Mouse (Mus musculus) megakaryocyte-erythroid progenitor cell, adult 5-6 weeks (primary cell): Measurements from ENCODE around the gene Mef2a. TPM values are rescaled to one million over a fixed set of nuclear protein-coding genes. Genes with fewer than 3 reads are reported as not detected.

Experiments
- ATAC-seq: replicated peaks from 2 replicates; pipeline ENCODE4 v1.8.0; 2016; ENCODE audit warnings: mild to moderate bottlenecking, inconsistent platforms; ENCODE audit not compliant: severe bottlenecking, poor library complexity, low FRiP score, low TSS enrichment
- total RNA-seq, 2 experiments: library from RNA; stranded (forward) in 1 of 2; stranded (reverse) in 1 of 2; fragments of 200-1000, 215-1000 nt in 1 of 2; fragments of >200 nt in 1 of 2; fragmentation: Nextera tagmentation in 1 of 2; gene quantifications; 2 replicates each; pipeline ENCODE4 v1.2.3; 2014 to 2017

The Mef2a gene
- total RNA-seq (2014; fragmentation: Nextera tagmentation): 19.9 and 22.5 TPM in 2 replicates
- 19.0 and 22.7 TPM in 2 replicates for total RNA-seq (2017)

- peak; percentile 70 for ATAC-seq
These were observed at the start of gene Mef2a for GRCm38 (mm10) chr7:67372729-67373583. Mef2a (minus strand) TSS chr7:67372858.

GRCm38 (mm10) chr7:67421476-67422186, 49.0 kb upstream of the Mef2a start:
- peak; percentile 84 for ATAC-seq

GRCm38 (mm10) chr7:67421088-67421475, 48.4 kb upstream of the Mef2a start:
- no peak for ATAC-seq

DNA sequence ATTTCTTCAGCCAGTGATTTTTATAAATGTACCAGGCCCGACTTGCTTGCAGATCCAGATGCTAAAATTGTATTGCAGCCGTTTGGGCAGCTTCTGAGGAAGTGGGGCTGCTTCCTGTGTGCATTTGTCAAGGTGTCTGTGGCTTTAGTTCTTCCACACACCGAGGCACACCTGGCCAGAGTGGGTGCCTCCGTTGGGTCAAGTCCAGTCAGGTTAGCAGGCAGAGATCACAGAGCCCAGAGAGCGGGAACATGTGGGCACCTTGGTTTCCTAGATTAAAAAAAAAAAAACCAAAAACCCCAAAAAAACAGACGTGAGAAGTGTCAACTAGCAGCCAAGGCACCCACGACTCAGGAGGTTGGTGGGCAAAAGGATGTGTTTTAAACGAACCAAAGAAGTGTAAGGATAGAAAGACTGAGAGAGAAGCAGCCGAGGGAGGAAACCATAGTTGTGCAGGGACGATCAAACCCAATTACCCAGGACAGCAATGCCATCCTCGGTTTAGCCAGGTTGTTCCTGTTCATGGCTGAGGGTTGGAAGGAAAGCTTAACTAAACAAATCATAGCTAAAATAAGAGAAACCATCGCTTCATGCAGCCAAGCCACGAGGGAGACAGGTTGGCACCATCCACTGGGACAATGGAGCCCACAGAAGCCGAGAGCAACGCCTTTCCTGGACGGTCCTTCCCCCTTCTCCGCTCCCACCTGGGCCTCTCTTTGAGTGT, 47.1 kb upstream of the Mef2a start:
- no peak for ATAC-seq

- ATAC-seq: no peak
These were observed 45.5 kb upstream of the Mef2a start for GRCm38 (mm10) chr7:67418122-67418521.

DNA sequence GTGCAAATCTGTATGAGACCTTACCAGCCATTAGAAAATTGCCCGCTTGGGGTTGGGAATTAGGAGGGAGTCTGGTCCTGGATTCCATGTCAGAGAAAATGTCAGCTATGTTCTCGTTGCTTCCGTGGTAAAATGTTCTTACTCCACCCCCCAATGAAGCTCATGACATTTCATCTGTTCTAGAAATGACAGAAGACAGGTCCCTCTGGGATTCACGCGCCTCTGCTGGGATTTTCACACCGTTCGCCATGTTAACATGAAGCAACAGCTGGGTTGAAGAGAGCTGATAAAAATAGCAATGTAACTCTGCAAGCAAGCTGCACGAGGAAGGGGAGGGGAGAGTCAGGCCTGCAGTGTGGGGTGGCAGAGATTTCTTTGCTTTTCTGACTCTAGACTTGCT, 42.1 kb upstream of the Mef2a start:
- ATAC-seq: no peak

DNA sequence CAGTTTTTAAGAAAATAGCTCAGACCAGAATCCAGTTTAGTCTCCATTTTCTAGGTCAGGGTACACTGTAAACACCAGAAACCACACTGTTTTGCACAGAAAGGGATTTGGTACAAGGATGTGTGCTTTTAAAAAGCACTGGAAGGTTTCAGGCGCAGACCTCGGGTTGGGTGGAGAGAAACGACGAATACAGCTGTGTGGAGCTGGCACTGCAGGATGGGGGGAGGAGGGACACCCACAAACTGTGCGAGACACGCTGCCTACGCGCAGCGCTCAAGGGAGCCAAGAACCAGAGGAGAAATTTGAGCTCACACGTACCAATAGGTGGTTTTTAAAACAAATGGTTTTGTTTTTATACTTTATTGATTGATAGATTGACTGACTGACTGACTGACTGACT, 40.0 kb upstream of the Mef2a start:
- ATAC-seq: no peak

DNA sequence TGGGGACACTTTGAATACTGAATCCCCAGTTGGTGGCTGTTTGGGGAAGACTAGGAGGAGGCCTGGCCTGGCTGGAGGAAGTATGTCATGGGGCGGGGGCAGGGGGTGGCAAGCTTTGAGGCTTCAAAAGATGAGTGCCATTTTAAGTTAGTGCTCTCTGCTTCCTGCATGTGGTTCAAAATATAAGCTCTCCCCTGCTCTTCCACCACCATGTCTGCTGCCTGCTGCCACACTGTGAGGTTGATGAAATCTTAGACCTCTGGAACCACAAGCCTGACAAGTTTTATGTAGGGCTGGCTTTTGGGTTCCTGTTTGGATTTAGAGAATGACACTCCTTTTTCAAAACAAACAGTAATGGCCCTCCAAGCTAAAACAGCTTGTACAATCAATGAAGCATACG, 34.4 kb upstream of the Mef2a start:
- ATAC-seq: no peak

DNA sequence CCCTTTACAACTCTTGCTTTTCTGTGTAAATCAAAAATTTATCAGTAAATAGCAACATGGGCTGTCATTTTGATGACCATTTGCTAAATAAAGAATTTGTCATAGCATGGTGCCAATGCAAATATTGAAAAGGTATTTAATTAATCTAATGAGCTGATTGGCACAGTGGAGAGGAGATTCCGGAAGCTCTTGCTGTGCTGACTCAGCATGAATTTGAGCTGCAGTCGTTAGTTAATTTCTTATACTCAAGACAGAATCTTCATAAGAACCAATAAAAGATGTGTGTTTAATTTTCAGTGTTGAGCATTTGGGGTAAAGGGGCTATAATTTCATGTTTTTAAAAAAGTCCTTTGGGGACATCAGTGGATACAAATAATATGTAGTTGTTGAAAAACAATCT, 31.5 kb upstream of the Mef2a start:
- no peak for ATAC-seq

DNA sequence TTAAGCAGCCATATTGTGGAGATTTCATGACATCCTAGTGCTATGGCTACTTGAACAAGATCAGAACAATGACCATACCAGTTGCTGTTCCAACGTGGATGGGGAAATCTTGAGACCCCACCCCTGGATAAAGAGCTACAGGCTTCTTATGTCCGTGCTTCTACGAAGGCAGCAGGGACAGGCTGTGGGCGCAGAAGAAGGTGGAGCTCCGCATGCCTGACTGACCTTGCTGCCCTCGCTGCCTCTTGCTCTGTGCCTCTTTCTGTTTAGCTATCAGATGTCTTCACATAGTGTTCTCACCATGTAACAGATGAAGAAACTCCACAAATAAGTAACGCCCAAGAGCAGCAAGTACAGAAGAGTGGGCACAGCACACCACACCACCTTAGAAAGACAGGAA, 29.7 kb upstream of the Mef2a start:
- ATAC-seq: no peak

GRCm38 (mm10) chr7:67401379-67401778, 28.7 kb upstream of the Mef2a start:
- ATAC-seq: no peak

DNA sequence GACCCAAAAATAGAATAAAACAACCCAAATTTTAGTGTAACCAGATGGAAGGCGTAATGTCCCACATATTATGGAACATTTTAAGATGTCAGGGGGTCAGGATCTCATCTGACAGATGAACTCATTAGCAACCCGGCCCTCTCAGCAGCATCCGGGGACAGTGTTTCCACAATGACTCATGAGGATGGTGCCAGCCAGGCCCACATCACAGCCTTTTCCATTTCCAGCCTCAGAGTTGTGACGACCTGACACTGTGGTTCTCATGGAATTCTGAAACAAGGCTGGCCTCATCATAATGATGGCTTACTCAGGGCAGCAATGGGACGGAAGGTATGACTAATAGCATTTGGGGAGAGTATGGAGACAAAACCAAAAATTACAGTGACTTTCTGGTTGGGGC, 18.1 kb upstream of the Mef2a start:
- ATAC-seq: no peak

DNA sequence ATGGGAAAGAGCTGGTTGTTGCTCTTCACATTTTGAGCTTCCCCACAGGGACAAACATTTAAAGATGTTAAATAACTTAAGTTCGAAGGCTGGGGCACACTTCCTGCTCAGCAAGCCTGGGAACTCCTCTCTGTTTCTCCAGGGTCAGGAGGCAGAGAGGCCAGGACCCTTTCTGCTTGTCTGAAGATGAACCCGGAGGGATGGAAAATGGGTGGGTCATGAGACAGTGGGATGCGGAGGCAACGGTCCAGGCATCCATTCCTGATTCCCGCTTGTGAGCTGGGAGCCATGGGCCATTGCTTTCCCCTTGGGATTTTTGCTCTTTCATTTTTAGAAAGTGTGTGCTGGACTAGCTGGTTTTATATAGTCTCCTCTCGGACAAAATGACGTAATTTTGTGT, 17.4 kb upstream of the Mef2a start:
- no peak for ATAC-seq

DNA sequence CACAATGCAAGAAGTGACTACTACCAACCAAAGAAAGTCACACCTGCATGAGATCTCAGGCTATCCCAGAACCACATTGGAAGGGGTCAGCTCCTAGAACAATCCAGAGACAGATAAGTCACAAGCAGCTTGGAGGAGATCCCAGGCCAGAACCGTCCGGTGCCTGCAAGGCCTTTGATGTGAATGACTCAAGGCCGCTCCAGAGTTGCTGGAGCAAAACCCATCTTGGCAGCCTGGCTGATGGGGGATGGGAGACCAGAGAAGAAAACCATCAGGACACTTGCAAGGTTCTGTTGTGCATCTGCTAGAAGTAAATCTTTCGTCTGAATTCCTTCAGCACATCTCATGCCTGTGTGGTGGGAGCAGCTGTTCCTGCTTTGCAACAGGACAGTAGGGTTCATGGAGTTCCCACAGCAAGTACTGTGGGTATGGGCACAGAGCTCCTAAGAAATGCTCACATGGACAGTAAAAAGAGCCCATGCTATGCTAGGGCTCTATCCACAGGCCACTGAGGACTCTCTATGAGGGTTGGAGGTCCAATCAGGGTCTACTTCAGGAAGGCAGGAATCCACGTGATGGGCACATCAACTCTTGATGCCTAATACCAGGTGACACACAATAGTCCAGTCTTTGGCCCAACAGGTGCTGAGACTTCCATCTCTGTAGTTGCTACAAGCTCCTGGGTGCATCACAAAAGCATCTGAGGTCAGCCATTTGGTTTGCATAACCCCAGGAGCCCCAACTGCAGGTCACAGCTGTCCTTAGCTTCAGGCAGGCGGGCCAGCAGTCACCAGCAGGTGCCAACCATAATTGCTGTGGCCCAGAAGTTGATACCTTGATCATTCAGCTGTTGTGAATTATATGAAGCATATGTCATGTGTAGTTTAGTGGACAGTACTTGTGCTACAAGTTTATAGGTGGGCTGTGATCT, 12.5 kb upstream of the Mef2a start:
- no peak for ATAC-seq

DNA sequence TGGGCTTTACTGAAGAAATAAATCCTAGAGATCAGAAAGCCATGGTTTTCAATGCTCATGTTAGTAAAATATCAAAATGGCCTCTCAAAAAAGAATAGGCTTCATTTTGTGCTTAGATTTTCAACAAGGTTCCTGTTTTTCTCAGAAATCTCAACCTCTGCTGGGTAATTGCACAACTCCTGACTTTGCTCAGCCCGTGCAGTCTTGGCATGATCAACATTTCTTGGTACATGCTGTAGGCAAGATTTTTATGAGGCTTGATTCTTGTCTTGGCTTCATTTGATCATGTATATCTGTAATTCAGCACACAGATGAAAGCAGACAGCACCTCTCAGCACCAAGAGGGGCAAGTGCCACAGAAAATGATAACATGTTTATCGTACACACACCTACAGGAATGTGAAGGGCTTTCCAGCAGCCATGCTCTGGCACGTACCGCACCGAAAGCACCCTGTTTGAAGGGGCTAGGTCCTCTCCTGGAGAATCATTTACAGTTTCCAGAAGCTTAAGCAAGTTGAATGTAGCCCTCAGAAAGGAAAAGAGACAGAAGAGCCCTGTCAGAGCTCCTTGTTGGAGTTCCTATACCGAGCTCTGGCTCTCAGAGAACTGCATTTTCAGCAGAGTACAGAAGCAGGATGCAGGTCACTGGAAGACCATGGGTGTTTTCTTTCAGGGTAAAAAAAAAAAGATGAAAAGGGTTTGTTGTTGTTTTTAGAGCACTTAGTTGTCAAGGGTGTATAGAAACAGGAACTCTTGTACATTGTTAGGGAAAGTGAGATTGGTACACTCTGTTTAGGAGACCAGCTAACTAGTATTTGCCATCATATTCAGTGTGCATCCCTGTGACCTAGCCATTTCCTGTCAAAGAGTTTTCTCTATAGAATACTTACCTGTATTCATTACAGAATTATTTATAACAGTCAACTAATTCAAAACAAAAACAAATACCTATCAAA, 7.8 kb upstream of the Mef2a start:
- ATAC-seq: no peak

DNA sequence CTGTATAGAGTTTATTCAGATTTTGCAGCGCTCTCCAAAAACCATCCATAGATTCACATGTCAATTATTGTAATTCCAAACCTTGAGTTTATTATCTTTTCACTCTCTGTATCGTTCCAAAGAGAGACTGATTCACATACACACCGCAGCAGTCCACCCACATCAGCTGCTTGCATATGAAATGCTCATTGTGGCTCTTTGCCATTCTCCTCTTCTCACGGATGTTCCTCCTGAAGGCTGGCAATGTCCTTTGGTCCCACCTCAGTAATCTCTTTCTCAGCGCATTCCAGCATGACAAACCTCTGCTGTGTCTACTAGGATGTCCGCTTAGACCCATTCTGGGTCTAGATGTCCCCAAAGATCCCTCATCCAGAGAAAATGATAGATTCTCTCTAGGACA, 4.1 kb upstream of the Mef2a start:
- no peak for ATAC-seq

DNA sequence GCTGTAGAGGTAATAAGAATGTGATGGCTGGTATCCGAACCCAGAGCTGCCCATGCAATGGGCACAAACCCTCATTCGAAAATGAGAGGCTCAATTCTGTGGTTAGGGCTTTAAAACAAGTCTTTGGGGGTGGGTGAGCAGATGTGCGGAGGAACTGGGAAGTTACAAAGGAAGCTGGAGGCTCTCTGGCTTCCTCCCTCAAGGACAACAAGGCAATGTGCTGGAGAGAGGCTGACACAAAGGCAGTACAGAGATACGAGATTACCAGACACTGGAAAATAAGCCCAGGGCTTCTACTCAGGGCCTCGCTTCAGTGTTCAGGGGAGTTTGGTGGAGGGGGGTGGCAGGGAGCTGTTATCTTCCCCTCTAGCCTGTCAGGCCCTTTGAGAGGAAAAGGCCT, 1.3 kb upstream of the Mef2a start:
- ATAC-seq: peak; percentile 68

DNA sequence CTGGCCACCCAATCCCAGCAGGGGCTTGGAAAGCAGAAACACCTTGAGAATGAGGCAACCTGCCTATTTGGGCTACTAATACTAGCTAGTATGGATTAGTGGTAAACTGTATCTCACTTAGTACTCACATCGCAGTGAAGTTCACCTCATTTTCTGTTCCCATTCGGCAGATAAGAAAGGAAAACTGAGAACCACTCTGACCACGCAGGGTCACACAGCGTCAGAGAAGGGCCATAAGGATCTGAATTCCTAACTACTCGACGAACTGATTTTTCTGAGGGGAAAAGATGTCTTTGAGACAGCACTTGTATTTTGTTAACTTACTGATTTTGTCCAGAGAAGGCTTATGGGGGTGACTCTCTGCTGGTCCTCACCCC, 914 bp upstream of the Mef2a start:
- ATAC-seq: no peak
